Mouse (Mus musculus) T-helper 1 cell (primary cell): ENCODE results near the gene Dtd1.

Source experiments
- in situ Hi-C: fragments of 300-600 bp; cut with MboI, MseI; formaldehyde crosslinking; loops from one replicate; pipeline ENCODE4 v1.15.1; 2025; ENCODE audit warnings: high pct_unique_total_duplicates

Dtd1 gene

DNA sequence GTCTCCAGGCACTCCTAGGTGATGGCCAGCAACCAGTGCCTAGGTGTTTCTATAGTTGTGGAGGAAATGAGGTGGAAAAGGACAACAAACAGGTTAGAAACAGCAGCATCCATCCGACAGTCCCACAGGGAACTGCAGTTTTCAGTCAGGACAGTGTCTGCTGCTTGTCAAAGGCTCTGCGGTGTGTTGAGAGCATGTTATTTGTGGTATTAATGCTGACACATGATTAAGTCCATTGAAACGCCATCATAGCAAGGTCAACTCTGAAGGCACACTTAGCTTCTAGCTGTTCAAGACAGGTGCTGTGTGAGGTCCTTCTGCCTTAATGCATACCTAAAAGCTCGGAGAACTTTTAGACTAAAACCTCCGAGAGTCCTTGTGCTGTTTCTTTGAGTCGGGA is 161.0 kb downstream of the Dtd1 start:
- in situ Hi-C loops: no loop called here

DNA sequence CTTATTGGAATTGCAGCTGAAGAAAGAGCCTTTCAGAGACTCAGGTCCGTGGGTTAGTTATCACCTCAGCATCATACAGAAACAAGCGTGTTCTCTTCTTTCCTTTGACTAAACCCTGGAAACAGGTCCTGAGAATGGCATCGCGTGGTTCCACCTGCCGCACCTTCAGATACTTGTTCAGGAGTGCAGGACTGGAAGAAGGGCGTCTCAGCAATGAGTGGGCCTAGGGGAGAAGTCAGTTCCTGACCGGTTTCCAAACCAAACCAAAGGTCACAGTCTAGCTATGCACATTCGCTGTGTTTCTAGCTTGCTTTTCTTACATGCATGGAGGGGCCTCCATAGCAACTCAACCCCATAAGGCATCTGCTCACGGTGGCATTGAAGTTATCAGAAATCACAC is 164.0 kb downstream of the Dtd1 start:
- in situ Hi-C loops: no loop called here

DNA sequence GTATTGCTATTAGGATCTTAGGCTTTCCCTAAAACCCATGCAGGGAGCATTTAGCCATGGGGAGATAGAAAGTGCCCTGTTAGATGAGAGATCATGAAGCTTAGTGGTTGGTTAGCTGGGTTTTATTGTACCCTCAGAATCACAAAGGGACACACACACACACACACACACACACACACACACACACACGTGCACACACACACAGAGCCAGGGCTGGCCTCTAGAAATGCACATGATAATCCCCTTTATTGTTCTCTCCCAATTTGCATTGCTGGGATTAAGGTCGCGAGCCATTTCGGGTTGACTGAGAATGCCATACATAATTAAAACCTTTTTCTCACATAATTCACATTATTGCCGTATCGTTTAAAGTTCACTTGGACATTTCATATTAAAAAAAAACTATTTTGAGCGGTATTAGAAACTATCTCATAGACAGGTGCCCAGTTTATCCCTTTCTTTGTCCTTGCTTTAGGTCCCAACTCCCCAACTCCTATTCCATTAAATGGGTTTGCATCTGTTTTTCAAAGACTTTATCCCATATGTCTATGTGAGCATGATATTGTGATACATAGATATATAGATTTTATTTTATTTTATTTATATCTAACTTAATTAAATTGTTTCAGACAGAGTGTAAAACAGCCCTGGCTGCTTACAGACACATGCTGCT is 164.6 kb downstream of the Dtd1 start:
- in situ Hi-C loops: no loop called here

DNA sequence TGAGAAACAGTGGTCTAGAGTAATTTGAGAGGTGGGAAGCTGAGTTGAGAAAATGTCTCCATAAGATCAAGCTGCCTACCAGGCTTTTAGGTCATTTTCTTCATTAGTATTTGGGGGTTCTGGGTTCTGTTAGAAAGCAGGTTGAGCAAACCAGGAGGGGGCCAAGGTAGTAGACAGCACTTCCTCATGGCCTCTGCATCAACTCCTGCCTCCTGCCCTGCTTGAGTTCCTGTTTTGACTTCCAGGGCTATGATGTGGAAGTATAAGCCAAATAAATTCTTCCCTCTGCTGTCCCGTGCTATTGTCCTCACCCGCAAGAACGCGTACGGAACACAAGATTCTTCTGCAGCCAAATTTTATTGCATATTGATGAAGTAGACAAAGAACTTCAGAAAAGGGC is 165.5 kb downstream of the Dtd1 start:
- in situ Hi-C loops: no loop called here

DNA sequence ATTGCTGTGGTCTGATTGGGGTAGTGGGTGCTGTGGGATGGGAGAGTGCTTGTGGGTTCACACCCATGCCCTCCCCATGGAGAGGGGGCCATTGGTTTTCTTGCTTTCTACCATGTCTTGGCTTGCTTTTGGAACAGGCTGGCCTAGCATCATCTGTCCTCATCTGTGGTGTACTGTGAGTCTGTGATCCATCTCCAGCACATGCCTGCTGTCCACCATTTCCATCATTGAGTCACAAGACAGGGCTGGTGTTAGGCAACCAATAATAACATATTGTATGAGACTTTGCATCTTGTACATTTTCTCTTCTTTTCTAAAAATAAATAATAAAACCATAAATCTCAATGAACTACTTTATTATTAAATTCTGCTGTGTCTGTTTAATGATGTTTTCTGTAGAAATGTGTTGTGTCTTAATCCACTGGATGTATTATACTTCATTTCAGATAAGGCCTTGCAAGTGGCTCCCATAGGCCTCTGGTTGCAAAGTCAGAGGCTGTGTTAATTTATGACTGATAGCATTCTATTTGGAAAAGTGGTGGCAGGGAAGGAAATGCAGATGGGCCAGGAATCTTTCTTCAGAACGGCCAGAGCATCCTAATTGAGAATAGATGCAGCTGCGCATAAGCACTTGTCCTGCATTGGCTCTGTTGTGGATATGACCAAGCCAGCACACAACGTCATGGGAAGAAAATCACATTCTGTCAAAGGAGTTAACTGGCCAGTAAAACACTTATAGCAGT is 168.8 kb downstream of the Dtd1 start:
- in situ Hi-C loops: no loop called here

DNA sequence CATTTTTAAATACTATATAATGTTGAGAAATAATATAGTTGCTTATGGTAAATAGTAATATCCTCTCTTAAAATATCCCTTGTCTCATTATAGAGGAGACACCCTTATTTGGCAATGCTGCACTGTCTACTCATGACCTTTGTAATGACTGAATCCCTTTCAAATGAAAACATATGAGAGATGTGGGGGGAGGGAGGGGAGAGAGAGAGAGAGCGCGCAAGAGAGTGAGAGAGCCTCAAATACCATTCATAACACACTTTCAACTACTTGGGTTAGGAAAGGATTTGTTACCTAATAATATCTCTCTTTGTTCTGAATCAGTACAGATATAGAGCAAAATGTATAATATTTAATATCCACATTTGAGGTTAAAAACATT is 169.4 kb downstream of the Dtd1 start:
- in situ Hi-C loops: no loop called here

DNA sequence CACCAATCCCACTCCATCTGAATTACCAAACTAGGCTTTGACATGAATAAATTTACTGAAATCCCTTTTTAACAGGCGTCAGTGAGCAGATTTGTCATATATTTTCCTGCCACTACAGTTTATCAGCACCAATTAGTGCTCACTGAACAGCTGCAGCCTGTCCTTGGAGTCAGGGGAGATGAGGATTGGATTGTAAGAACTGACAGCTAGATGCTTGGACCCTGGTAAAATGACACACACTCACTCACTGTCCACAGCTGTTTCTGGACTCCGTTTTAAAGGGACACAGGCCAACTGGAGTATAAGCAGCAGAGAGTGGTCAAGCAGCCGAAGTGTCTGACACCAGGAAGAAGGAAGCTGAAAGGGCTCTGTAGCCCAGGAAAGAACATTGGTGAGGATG is 169.9 kb downstream of the Dtd1 start:
- in situ Hi-C loops: no loop called here

DNA sequence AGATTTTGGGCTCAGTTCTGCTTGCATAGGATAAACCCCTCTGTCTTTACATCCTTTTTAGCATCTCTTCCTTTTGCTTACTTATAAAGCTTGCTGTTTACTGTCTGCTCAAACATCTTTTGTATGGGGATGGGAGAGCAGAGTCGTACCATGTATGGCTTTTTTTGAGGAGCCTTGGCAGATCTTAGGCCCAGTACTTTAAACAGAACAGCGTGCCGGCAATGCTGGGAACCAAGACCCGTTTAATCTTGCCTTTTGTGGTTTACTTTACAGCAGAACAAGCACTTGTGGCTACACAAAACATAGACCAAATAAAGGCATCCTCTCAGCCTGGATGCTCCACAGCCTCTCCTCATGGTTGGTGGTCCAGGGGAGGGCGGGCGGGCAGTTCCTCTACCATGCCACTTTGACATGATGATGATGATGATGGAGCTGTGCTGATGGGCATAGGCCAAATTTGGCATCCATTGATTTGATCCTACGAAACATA is 170.8 kb downstream of the Dtd1 start:
- in situ Hi-C loops: loop anchor here (5.0 kb wide), 1 partner anchor 78 kb away; no protein-coding TSS in a partner anchor

DNA sequence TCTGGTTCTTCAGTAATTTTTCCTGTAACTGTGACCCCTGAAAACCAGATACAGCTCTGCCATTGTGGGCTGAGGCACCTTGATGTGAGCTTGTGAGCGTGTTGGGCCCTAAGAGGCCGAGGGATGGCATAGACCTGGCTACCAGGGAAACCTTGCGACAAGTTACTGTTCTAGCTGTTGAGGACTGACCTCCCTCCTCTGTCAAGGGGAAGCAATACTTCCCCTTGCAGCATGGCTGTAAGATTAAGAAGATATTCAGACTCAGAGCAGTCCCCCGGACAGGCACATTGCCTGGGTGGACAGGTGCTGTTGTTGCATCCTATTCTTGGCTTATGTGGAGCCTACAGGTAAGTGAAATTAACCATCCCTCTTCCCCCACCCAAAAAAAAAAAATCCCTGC is 172.1 kb downstream of the Dtd1 start:
- in situ Hi-C loops: loop anchor here (5.0 kb wide), 1 partner anchor 80 kb away; no protein-coding TSS in a partner anchor

DNA sequence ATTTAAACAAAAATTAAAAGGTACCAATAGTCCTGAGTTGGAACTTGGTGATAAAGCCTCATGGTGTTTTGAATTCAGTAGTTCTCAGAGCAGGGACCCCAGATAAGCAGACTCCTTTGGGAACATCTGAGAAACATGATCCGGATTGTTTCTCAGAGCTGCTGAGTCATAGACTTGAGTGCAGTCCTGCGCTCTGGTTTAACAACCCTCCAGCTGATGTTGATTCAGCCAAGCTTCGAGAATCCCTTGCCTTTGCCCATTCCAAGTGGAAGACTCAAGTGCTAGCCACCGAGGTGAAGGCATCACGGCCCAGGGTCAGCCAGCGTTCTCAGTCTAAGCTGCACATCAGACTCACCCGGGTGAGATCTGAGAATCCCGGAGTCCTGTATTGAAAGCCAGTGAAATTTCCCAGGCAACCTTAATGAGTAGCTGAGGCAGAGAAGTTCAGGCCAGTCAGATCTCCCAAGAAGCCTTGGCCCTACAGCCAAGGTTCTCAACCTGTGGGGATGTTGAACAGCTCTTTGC is 175.0 kb downstream of the Dtd1 start:
- in situ Hi-C loops: loop anchor here (5.0 kb wide), 1 partner anchor 82 kb away; no protein-coding TSS in a partner anchor

DNA sequence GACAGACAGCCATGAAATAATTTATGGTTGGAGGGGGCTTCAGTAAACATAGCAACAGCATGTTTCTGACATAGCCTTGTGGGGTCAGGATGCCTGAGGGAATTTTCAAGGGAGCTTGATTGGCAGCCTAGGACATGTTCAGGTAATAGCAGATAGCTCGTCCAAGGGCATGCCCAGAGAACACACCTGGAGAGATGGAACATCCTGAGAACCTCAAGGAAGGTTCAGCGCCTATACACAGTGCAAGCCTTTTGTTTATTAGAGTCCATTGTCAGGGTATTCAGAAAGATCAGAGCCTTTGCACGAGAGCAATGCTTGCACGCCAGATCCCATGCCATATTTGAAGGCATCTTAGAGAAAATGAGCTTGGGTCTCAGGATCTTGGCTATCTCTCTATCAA is 175.9 kb downstream of the Dtd1 start:
- in situ Hi-C loops: no loop called here

DNA sequence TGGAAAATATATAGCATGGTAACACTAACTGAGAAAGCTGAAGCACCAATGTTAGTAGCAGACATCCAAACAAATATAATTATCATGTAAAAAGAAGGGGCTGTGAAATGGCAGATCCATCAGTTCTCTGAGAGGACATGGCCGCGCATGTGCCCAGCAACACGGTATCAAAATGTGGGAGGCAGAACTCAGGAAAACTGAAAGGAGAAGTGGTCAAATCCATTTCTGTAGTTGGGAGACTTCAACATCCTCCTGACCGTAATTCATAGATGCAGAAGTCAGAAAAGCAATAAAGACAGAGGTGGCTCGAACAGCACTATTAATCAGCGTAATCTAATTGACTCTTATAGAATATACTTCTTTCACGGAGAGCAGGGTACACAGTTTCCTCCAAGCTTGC is 179.6 kb downstream of the Dtd1 start:
- in situ Hi-C loops: no loop called here

DNA sequence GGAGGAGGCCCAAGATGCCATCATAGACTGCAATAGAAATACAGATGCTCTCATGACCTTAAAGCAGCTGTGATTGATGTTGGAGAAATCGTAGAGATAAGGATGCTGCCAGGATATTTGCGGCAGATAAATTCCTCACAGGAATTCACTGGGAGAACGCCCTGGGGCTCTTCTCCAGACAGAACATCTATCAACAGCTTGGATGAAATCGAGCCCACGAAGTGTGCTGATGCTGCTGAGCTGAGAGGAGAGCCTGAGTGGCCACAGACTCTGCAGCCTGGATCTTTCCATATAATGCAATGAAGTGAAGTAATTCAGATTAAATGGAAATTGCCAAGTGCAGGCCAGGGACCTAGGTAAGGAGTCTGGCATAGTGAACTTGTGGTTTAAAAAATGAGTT is 181.0 kb downstream of the Dtd1 start:
- in situ Hi-C loops: no loop called here

DNA sequence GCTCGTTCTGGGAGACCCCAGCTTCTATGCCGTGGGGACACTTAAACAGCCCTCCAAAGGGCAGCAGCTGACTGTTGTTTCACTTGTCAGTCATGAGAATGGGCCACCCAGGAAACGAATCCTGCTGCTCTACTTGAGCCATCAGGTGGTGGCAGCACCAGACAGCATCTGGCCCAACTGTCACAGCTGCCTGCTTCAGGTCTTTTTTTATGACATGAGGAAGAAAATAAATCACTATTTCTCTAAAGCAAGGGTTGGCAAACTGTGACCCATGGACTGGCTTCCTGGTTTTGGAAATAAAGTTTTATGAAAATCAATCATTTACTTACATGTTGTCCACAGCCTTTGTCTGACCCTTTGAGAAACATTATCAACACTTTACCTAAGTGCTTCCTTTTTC is 182.2 kb downstream of the Dtd1 start:
- in situ Hi-C loops: no loop called here

DNA sequence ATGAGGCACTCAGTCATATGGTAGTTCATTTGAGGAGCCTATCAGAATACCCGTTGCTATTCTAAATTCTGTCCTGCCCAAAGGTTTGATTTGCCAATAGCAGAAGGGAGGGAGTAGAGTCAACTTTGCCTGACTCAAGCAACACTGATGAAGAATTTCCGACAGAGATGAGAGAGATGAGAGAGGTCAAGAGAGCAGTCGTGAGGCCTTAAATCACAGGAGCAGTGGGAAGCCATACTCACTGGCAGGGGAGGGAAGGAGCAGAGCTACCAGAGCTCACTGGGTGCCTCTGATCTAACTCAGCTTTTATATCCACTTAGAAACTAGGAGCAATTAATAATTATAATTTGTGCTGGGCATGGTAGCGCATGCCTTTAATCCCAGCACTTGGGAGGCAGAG is 182.8 kb downstream of the Dtd1 start:
- in situ Hi-C loops: no loop called here

DNA sequence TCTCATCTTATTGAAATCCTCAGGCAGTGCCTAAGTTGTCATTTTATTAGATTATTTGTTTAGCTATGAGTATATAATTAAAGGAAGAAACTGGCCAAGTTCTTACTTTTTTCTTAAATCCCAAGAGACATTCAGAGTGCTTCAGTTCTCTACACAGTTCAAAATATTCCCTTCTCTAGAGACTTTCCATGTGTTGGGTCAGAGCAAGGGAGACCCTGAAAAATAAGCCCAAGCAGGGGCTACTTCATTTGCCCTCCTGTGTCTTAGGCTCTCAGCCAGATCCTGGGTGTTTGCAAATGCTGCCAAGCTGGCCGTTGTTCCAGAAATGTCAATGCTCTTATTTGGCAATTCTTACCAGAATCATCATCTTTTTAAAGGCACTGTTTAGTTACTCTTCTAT is 183.5 kb downstream of the Dtd1 start:
- in situ Hi-C loops: no loop called here

DNA sequence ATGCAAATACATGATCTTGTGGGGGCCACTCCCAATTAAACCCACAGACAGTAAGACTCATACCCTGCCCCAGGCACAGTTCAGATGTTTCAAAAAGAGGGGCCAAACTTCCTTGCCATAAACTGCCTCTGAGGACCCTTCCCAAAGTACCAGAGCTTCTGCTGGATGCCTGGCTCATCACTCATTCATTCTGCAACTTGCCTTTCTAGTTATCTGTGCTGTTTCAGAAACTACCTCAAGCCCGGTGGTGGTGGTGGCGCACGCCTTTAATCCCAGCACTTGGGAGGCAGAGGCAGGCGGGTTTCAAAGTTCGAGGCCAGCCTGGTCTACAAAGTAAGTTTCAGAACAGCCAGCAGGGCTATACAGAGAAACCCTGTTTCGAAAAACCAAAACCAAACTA is 184.1 kb downstream of the Dtd1 start:
- in situ Hi-C loops: no loop called here

DNA sequence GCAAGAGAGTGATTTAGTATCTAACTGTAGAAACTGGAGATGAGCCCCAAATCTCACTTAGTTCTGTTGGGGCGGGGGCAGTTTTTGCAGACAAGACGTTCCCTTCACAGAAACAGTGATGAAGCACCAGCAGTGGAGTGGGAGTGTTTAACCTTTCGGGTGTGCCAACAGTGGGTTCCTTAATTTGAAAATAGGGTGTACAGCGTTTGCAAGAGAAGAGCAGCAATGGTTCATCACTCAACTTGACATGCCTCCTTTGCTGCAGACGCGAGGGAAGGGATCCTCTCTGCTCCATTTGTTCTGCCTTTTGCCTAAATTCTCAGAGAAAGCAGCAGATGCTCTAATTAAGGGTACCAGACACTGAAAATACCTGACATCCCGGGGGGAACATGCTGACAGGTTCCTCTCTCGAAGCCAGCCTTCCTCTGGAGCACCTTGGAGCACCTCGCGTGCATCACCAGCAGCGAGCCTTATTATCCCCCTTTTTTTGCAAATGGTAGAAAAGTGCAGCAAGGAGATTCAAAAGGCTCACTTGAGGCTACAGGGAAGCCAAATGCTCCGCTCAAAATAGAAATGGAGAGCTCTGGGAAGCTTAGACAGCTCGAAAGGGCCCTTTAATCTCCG is 192.1 kb downstream of the Dtd1 start:
- in situ Hi-C loops: no loop called here

DNA sequence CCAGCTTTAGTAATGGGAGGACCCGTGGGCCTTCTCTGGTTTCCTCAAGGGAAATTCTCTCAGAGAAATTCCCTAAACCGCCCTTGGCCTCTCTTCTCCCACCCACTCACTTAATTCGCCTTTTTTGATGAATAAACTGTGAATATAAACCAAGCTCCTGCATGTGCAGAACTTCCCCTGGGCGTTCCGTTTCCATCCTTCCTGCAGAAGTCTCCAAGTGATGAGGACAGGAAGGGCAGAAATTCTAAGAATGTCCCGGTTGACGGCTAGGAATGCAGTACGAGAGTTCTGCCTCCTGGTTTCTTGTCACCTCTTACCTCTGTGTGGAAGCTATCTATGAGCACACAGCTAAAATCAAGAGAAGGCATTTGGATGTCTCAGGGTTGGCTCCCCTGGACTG is 197.8 kb downstream of the Dtd1 start:
- in situ Hi-C loops: no loop called here

DNA sequence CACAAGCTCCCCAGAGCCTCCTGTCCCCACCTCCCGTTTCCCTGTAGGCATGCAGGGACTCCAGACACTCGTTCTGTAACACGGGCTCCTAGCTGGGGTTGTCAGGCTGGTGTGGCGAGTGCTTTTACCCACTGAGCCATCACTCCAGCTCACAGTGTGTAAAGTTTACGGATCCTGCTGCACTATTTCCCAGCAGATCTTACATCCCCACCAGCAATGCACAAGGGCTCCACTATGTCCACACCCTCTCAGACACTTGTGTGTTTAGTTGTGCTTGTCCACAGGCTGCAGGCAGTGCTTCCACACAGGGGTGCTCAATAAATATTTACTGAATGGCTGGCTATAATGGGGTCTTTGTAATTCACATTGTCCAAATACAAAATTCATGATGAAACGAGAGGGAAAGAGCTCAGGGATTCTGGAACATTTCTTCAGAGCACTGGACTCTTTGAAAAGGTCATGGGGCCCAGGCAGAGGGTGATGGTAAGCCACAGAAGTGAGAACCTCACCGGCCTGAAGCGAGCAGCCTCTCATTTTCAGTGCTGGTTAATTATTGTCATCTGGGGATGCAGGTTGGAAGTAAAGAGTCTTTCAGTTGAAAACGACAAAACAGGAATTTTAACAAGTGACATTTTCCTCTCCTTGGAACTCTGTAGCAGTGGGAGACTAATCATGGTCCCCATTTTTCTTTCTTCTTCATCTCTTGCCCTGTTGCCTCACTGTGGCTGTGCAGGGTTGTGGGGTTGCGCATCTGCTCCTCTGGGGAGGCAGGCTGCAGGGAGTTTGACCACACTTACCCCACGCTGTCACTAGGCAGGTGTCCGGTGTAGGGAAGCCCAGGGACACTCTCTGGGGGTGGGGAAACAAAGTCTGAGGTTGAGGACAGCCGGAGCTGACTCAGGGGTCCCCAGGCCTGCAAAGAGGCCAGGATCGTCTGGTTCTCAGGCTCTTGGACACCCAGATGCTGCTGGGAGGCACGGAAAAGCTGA is 208.4 kb downstream of the Dtd1 start:
- in situ Hi-C loops: no loop called here
